12 mouse cellular contexts compared by ENCODE assay signal in the genomic region with DNA sequence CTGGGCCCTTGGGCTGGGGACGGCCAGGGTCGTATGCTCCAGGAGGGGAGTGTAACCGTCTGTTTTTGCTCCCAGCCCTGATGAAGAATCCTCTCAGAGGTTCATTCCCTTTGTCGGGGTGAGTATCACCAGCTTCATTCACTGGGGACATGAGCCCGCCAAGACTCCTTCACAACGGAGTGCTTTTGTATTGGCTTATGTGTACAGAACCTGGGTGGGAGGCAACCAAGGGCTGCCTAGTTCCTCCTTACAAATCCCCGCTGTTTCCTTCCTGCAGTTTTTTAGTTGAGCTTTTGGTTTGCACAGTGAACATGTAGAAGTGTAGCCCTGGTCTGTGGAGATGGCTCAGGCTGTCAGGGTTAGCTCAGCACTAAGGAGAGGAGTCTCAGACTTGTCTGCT.
"Had no signal": no experiment of that assay in that cellular context is flagged by ENCODE, and none has a peak within 500 bp of the region (broad histone marks: within the 10 kb centered on the region; RNA-seq: fewer than 3 reads in every experiment).

No protein-coding gene starts in this region.

- DNase-seq: retina, postnatal 1 day; right cerebral cortex, adult 18-20 months; right cerebral cortex, postnatal 14 days; right cerebral cortex, postnatal 25 days; right cerebral cortex, postnatal 4 days; spleen, adult 18-20 months; thymus, adult 18-20 months; thymus, adult 2 months; thymus, postnatal 14 days; thymus, postnatal 25 days; thymus, postnatal 36 days; thymus, postnatal 4 days had no signal
